Mouse (Mus musculus) MEL (cell line): ENCODE measurements around the gene Krt90. TPM values are rescaled to one million over a fixed set of nuclear protein-coding genes. Genes with fewer than 3 reads are reported as not detected.

Source experiments
- DNase-seq: peaks from one replicate; pipeline ENCODE4 v3.0.0; 2011; ENCODE audit warnings: low read depth, low spot score
- H3K27ac ChIP-seq: 2 replicates; pipeline ENCODE4 v1.5.1; 2012; ENCODE audit warnings: low read depth, mild to moderate bottlenecking, control low read depth, low read length, moderate library complexity; ENCODE audit not compliant: control insufficient read depth
- H3K27me3 ChIP-seq, 2 experiments: fragments of 150-350 bp in 1 of 2; sonication (generic) in 1 of 2; 2 replicates each; pipeline ENCODE4 v1.6.1; 2012; ENCODE audit warnings: low read length in 2 of 2, mild to moderate bottlenecking in 2 of 2, improper control_type of control experiment in 1 of 2, moderate library complexity in 1 of 2; ENCODE audit not compliant: insufficient read depth in 2 of 2, control insufficient read depth in 1 of 2
- H3K36me3 ChIP-seq, 2 experiments: 2 replicates each; pipeline ENCODE4 v1.6.1; 2012 to 2014; ENCODE audit warnings: low read length in 2 of 2, improper control_type of control experiment in 1 of 2, inconsistent platforms in 1 of 2, mild to moderate bottlenecking in 1 of 2; ENCODE audit not compliant: insufficient read depth in 2 of 2, control insufficient read depth in 1 of 2
- H3K4me1 ChIP-seq, 2 experiments: fragments of 150-350 bp in 1 of 2; sonication (generic) in 1 of 2; 2 replicates each; pipeline ENCODE4 v1.6.1; 2012; ENCODE audit warnings: low read length in 2 of 2, improper control_type of control experiment in 1 of 2, mild to moderate bottlenecking in 1 of 2; ENCODE audit not compliant: insufficient read depth in 2 of 2, control insufficient read depth in 1 of 2
- H3K4me3 ChIP-seq, 2 experiments: fragments of 150-350 bp in 1 of 2; sonication (generic) in 1 of 2; 2 replicates each; pipeline ENCODE4 v1.5.1; 2012; ENCODE audit warnings: low read depth in 2 of 2, low read length in 2 of 2, mild to moderate bottlenecking in 2 of 2, moderate library complexity in 2 of 2, control low read depth in 1 of 2, improper control_type of control experiment in 1 of 2; ENCODE audit not compliant: control insufficient read depth in 1 of 2, insufficient read depth in 1 of 2
- H3K79me2 ChIP-seq: 2 replicates; pipeline ENCODE4 v1.6.1; 2012; ENCODE audit warnings: mild to moderate bottlenecking, low read length, moderate library complexity; ENCODE audit not compliant: control insufficient read depth, poor library complexity, insufficient read depth
- H3K9ac ChIP-seq: 2 replicates; pipeline ENCODE4 v1.6.1; 2012; ENCODE audit warnings: low read depth, mild to moderate bottlenecking, control low read depth, low read length, moderate library complexity; ENCODE audit not compliant: control insufficient read depth, poor library complexity, severe bottlenecking
- H3K9me3 ChIP-seq: fragments of 150-350 bp; sonication (generic); replicated peaks from 2 replicates; pipeline ENCODE4 v1.6.1; 2012; ENCODE audit warnings: mild to moderate bottlenecking, low read length, improper control_type of control experiment, moderate library complexity; ENCODE audit not compliant: insufficient read depth
- CHD1 ChIP-seq: IDR thresholded peaks from 2 replicates; pipeline ENCODE4 v1.6.1; 2012; ENCODE audit warnings: low read depth, mild to moderate bottlenecking, inconsistent platforms, low read length, improper control_type of control experiment
- CTCF ChIP-seq, 3 experiments: IDR thresholded peaks in 2 of 3; conservative IDR thresholded peaks in 1 of 3; 2 replicates each; pipeline ENCODE4 v1.5.1; 2011 to 2012; ENCODE audit warnings: low read length in 3 of 3, low read depth in 2 of 3, mild to moderate bottlenecking in 2 of 3, improper control_type of control experiment in 1 of 3, inconsistent platforms in 1 of 3, mixed read lengths in 1 of 3, moderate library complexity in 1 of 3; ENCODE audit not compliant: control insufficient read depth in 1 of 3, insufficient read depth in 1 of 3, poor library complexity in 1 of 3, severe bottlenecking in 1 of 3
- E2F4 ChIP-seq: IDR thresholded peaks from 2 replicates; pipeline ENCODE4 v1.6.1; 2011; ENCODE audit warnings: low read depth, low read length, improper control_type of control experiment, borderline replicate concordance
- ELF1 ChIP-seq: IDR thresholded peaks from 2 replicates; pipeline ENCODE4 v1.6.1; 2014; ENCODE audit warnings: low read depth, mild to moderate bottlenecking, inconsistent platforms, low read length, improper control_type of control experiment, moderate library complexity
- GABPA ChIP-seq: IDR thresholded peaks from 2 replicates; pipeline ENCODE4 v1.6.1; 2012; ENCODE audit warnings: low read depth, mild to moderate bottlenecking, inconsistent platforms, low read length, improper control_type of control experiment, moderate library complexity
- GATA1 ChIP-seq: IDR thresholded peaks from 2 replicates; pipeline ENCODE4 v1.6.1; 2011; ENCODE audit warnings: low read depth, low read length, improper control_type of control experiment
- MAX ChIP-seq: IDR thresholded peaks from 2 replicates; pipeline ENCODE4 v1.6.1; 2011; ENCODE audit warnings: low read length, improper control_type of control experiment
- MAZ ChIP-seq: IDR thresholded peaks from 2 replicates; pipeline ENCODE4 v1.6.1; 2012; ENCODE audit warnings: low read depth, mild to moderate bottlenecking, inconsistent platforms, low read length, improper control_type of control experiment
- POLR2AphosphoS2 ChIP-seq: IDR thresholded peaks from 2 replicates; pipeline ENCODE4 v1.6.1; 2011; ENCODE audit warnings: low read length, improper control_type of control experiment
- POLR2AphosphoS5 ChIP-seq: IDR thresholded peaks from 2 replicates; pipeline ENCODE4 v1.6.1; 2012; ENCODE audit warnings: low read depth, borderline replicate concordance, mild to moderate bottlenecking, inconsistent platforms, low read length, moderate library complexity, mixed read lengths
- RCOR1 ChIP-seq: IDR thresholded peaks from 2 replicates; pipeline ENCODE4 v1.6.1; 2012; ENCODE audit warnings: low read depth, mild to moderate bottlenecking, inconsistent platforms, low read length, improper control_type of control experiment
- SIN3A ChIP-seq: IDR thresholded peaks from 2 replicates; pipeline ENCODE4 v1.6.1; 2012; ENCODE audit warnings: low read length, improper control_type of control experiment, inconsistent platforms
- SMC3 ChIP-seq: IDR thresholded peaks from 2 replicates; pipeline ENCODE4 v1.6.1; 2011; ENCODE audit warnings: low read depth, low read length, improper control_type of control experiment
- TAL1 ChIP-seq: IDR thresholded peaks from 2 replicates; pipeline ENCODE4 v1.6.1; 2012; ENCODE audit warnings: mild to moderate bottlenecking, inconsistent platforms, low read length, moderate library complexity, mixed read lengths
- UBTF ChIP-seq: IDR thresholded peaks from 2 replicates; pipeline ENCODE4 v1.6.1; 2012; ENCODE audit warnings: low read depth, mild to moderate bottlenecking, inconsistent platforms, low read length, improper control_type of control experiment, moderate library complexity, borderline replicate concordance; ENCODE audit not compliant: insufficient read depth
- USF1 ChIP-seq: IDR thresholded peaks from 2 replicates; pipeline ENCODE4 v1.6.1; 2014; ENCODE audit warnings: low read depth, mild to moderate bottlenecking, inconsistent platforms, low read length, improper control_type of control experiment, moderate library complexity
- USF2 ChIP-seq, 2 experiments: IDR thresholded peaks; 2 replicates each; pipeline ENCODE4 v1.6.1; 2011 to 2012; ENCODE audit warnings: improper control_type of control experiment in 2 of 2, low read length in 2 of 2, borderline replicate concordance in 1 of 2, inconsistent platforms in 1 of 2, low read depth in 1 of 2, mild to moderate bottlenecking in 1 of 2; ENCODE audit not compliant: insufficient read depth in 1 of 2
- ZKSCAN1 ChIP-seq: IDR thresholded peaks from 2 replicates; pipeline ENCODE4 v1.6.1; 2012; ENCODE audit warnings: low read depth, mild to moderate bottlenecking, inconsistent platforms, low read length, improper control_type of control experiment, moderate library complexity
- polyA plus RNA-seq, 2 experiments: library from polyadenylated mRNA; stranded (reverse) in 1 of 2; unstranded in 1 of 2; fragments of >175 nt in 1 of 2; fragments of >200 nt in 1 of 2; gene quantifications; 2 replicates each; pipeline versions ENCODE4 v1.2.1 to v1.2.4; 2012; ENCODE audit warnings: low replicate concordance in 2 of 2, low read depth in 1 of 2; ENCODE audit not compliant: insufficient read length in 2 of 2, insufficient read depth in 1 of 2, missing spikeins in 1 of 2
- total RNA-seq: library from RNA; depleted of rRNA; stranded (reverse); fragments of 300-350 nt; gene quantifications from 2 replicates; pipeline ENCODE4 v1.2.3, GENCODE M21; 2012

The Krt90 gene
- total and polyA plus RNA-seq, 3 experiments = not detected

- DNase-seq = no peak
- Histone ChIP-seq H3K79me2 (no peaks in the 10 kb centered on the region), H3K9ac (no peak overlapping the region), H3K27ac (no peak overlapping the region), H3K36me3 (no peaks in the 10 kb centered on the region), H3K27me3 (no peaks in the 10 kb centered on the region), H3K9me3 (no peaks in the 10 kb centered on the region), H3K4me1 (no peaks in the 10 kb centered on the region), H3K4me3 (no peak overlapping the region)
- TF ChIP-seq POLR2AphosphoS2 (no peak), GATA1 (no peak), USF2 (IDR thresholded peaks at IDR 0.05; ENCODE audit: borderline replicate concordance in 1 of 2, insufficient read depth in 1 of 2, low read depth in 1 of 2, low read length in 2 of 2) (no peak), E2F4 (no peak), USF1 (no peak), MAX (no peak), GABPA (no peak), SMC3 (no peak), SIN3A (no peak), MAZ (no peak), CHD1 (no peak), POLR2AphosphoS5 (no peak), ELF1 (no peak)
These were observed 18.3 kb downstream of the Krt90 start for GRCm38 (mm10) chr15:101544478-101544877.

- no peaks in the 10 kb centered on the region for H3K79me2 ChIP-seq
- H3K27me3 ChIP-seq = no peaks in the 10 kb centered on the region
- H3K4me1 ChIP-seq = no peaks in the 10 kb centered on the region
- TF ChIP-seq TAL1 (no peak), ZKSCAN1 (no peak), CTCF (IDR thresholded peaks at IDR 0.05 in 2 of 3, conservative IDR thresholded peaks at IDR 0.05 in 1 of 3; ENCODE audit: control insufficient read depth in 1 of 3, insufficient read depth in 1 of 3, low read depth in 2 of 3, low read length in 3 of 3, poor library complexity in 1 of 3, severe bottlenecking in 1 of 3) (peak in 1 of 3 experiments; percentile 34; a peak in 1 of 6 replicates)
- no peaks in the 10 kb centered on the region for H3K36me3 ChIP-seq
- no peak overlapping the region for H3K27ac ChIP-seq
- no peak for DNase-seq
- no peaks in the 10 kb centered on the region for H3K9me3 ChIP-seq
- H3K9ac ChIP-seq = no peak overlapping the region
- no peak overlapping the region for H3K4me3 ChIP-seq
These were observed 20.2 kb downstream of the Krt90 start for GRCm38 (mm10) chr15:101542543-101542942.

GRCm38 (mm10) chr15:101538580-101538900 is 24.2 kb downstream of the Krt90 start:
- Histone ChIP-seq H3K79me2 (no peaks in the 10 kb centered on the region), H3K27me3 (no peaks in the 10 kb centered on the region), H3K27ac (no peak overlapping the region), H3K9me3 (no peaks in the 10 kb centered on the region), H3K4me3 (no peak overlapping the region), H3K4me1 (no peaks in the 10 kb centered on the region), H3K9ac (no peak overlapping the region), H3K36me3 (no peaks in the 10 kb centered on the region)
- DNase-seq = no peak
- TF ChIP-seq CTCF (IDR thresholded peaks at IDR 0.05 in 2 of 3, conservative IDR thresholded peaks at IDR 0.05 in 1 of 3; ENCODE audit: control insufficient read depth in 1 of 3, insufficient read depth in 1 of 3, low read depth in 2 of 3, low read length in 3 of 3, poor library complexity in 1 of 3, severe bottlenecking in 1 of 3) (no peak), UBTF (no peak), RCOR1 (no peak)
